Mouse (Mus musculus) heart, postnatal 0 days (tissue): ENCODE data around the gene Plekhm2. TPM values are rescaled to one million over a fixed set of nuclear protein-coding genes. Genes with fewer than 3 reads are reported as not detected.

Source experiments
- ATAC-seq: fragments of 200-750 bp; cut with Nextera tagmentation; 2 replicates; pipeline ENCODE4 v1.8.0; 2017; ENCODE audit warnings: low read depth, moderate number of reproducible peaks, moderate library complexity; ENCODE audit not compliant: insufficient read depth
- DNase-seq: peaks from one replicate; pipeline ENCODE4 v3.0.0-alpha.2; 2016; ENCODE audit warnings: low spot score
- H3K27ac ChIP-seq: fragments of 300-500 bp; sonication (generic); 2 replicates; pipeline ENCODE4 v1.5.1; 2014; ENCODE audit warnings: low read depth, mild to moderate bottlenecking
- H3K27me3 ChIP-seq: fragments of 300-500 bp; sonication (generic); 2 replicates; pipeline ENCODE4 v1.6.1; 2014; ENCODE audit warnings: low read length, mixed read lengths; ENCODE audit not compliant: control insufficient read depth, insufficient read depth
- H3K36me3 ChIP-seq: fragments of 300-500 bp; sonication (generic); replicated peaks from 2 replicates; pipeline ENCODE4 v1.6.1; 2014; ENCODE audit warnings: low read length, mixed read lengths; ENCODE audit not compliant: control insufficient read depth, insufficient read depth
- H3K4me1 ChIP-seq: fragments of 300-500 bp; sonication (generic); 2 replicates; pipeline ENCODE4 v1.6.1; 2014; ENCODE audit warnings: antibody characterized with exemption; ENCODE audit not compliant: control insufficient read depth, insufficient read depth
- H3K4me2 ChIP-seq: fragments of 300-500 bp; sonication (generic); 2 replicates; pipeline ENCODE4 v1.6.1; 2014; ENCODE audit warnings: low read depth, mild to moderate bottlenecking, low read length, moderate library complexity
- H3K4me3 ChIP-seq: fragments of 300-500 bp; sonication (generic); 2 replicates; pipeline ENCODE4 v1.5.1; 2014; ENCODE audit warnings: low read depth, low read length
- H3K9ac ChIP-seq: fragments of 300-500 bp; sonication (generic); replicated peaks from 2 replicates; pipeline ENCODE4 v1.6.1; 2014; ENCODE audit warnings: low read depth, low read length, mixed read lengths
- H3K9me3 ChIP-seq: fragments of 300-500 bp; sonication (generic); replicated peaks from 2 replicates; pipeline ENCODE4 v1.6.1; 2016; ENCODE audit warnings: low read length; ENCODE audit not compliant: control insufficient read depth
- CTCF ChIP-seq: IDR thresholded peaks from 2 replicates; pipeline ENCODE4 v1.5.1; 2016; ENCODE audit warnings: antibody characterized with exemption, control low read depth, low read depth
- EP300 ChIP-seq: IDR thresholded peaks from 2 replicates; pipeline ENCODE4 v1.6.1; 2016; ENCODE audit warnings: antibody characterized with exemption, low read depth
- WGBS: fragments of 180-500 bp; shearing (Covaris S2); extraction: QIAGEN DNeasy Blood & Tissue Kit; methylation state at CpG from one replicate; pipeline ENCODE4 v1.1.7; 2014; 5-methylcytosine and 5-hydroxymethylcytosine counted together
- polyA plus RNA-seq: library from polyadenylated mRNA; unstranded; fragments of >200 nt; fragmentation: Nextera tagmentation; extraction: Ambion mirVana; gene quantifications from 2 replicates; pipeline ENCODE4 v1.2.1, GENCODE M21; 2015
- total RNA-seq: library from RNA; depleted of rRNA; stranded (reverse); fragments of >200 nt; gene quantifications from 2 replicates; pipeline ENCODE4 v1.2.3, GENCODE M21; 2014; ENCODE audit warnings: low replicate concordance

Gene Plekhm2
- total and polyA plus RNA-seq, 2 experiments from 2014 or later, result 7.0 to 43.3 TPM

DNA sequence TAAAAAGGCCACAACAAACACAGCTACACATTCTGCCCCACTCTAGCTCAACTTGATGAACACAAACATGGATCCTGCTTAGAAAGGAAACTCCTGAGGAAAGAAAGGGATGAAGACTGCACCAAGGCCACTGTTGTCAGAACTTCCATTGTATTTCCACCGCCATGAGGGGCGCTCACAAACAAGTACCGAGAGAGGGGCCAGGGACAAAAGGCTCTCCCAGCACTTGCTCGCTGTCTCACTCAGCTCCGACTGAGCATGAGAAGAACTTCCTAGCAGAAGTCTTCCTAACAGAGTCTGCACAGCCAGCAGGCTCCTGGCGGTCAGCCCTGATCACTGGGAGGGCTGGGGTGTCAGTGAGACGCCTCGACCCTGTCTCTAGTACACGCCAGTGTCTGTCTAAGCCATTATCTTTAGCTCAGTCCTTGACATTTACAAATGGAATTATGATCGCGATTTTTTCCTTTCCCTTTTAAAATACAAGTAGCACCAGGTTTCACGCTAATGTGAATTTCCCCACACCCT is 18.1 kb upstream of the Plekhm2 start:
- H3K4me2 ChIP-seq, result no peak overlapping the region
- no peaks in the 10 kb centered on the region for H3K9me3 ChIP-seq
- ATAC-seq, result no peak
- peaks cover 45% of the 10 kb centered on the region for H3K36me3 ChIP-seq
- WGBS, result 52% methylated on average over 12 of the region's 12 CpGs
- no peak overlapping the region for H3K4me3 ChIP-seq
- no peak for TF ChIP-seq EP300
- no peak for TF ChIP-seq CTCF
- DNase-seq, result no peak
- peak overlapping the region; percentile 18 for H3K27ac ChIP-seq
- no peaks in the 10 kb centered on the region for H3K27me3 ChIP-seq
- peaks cover 16% of the 10 kb centered on the region for H3K4me1 ChIP-seq
- H3K9ac ChIP-seq, result no peak overlapping the region

DNA sequence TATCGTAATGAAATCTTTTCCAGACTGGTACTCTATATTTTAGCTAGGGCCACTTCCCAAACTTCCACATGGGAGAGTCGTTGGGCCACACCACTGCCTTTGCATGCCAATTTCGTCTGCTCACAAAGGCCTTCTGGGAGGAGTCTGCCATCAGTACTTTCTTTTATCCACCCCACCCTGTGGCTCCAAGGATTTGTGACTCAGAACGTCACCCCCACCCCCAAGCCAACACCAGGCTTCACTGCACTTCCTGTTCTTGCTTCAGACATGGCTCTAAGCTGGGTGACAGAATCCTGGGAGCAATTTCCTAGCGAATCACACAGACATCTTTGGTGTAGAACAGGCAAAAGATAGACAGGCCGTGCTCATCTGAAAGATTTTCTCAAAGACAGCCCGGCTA is 17.1 kb upstream of the Plekhm2 start:
- H3K27me3 ChIP-seq, result no peaks in the 10 kb centered on the region
- TF ChIP-seq EP300 (no peak), CTCF (no peak)
- WGBS, result 40% methylated on average over 7 of the region's 7 CpGs
- DNase-seq, result no peak
- H3K4me3 ChIP-seq, result no peak overlapping the region
- H3K4me1 ChIP-seq, result peaks cover 16% of the 10 kb centered on the region
- H3K9ac ChIP-seq, result no peak overlapping the region
- ATAC-seq, result peak; percentile 46; the same call in 1 of the 2 replicates
- peaks cover 40% of the 10 kb centered on the region for H3K36me3 ChIP-seq
- H3K27ac ChIP-seq, result no peak overlapping the region
- H3K9me3 ChIP-seq, result no peaks in the 10 kb centered on the region
- no peak overlapping the region for H3K4me2 ChIP-seq

DNA sequence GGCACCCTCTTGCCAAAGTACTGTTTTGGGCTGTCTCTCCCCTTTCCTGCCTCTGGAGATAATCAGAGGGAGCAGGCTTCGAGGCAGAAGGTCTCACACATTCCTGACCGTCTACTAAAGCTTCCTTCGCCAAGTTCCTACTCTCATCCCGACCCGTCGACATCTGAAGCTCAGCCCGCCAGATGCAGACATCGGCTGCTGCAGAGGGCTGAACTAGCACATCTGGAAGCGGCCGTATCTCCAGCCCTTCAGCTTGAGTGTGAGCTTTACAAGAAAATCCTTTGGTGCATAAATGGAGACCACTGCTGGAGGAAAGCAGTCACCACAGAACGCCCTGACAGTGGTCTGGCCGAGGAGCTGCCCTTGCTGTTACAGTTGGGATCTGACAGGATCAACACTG is 16.2 kb upstream of the Plekhm2 start:
- no peak overlapping the region for H3K9ac ChIP-seq
- 25% methylated on average over 12 of the region's 12 CpGs for WGBS
- H3K4me1 ChIP-seq, result peaks cover 21% of the 10 kb centered on the region
- no peak for TF ChIP-seq EP300
- TF ChIP-seq CTCF, result no peak
- peaks cover 31% of the 10 kb centered on the region for H3K36me3 ChIP-seq
- ATAC-seq, result 0 out of 2 replicates have a peak, but pooled peaks have one; percentile 7
- H3K9me3 ChIP-seq, result no peaks in the 10 kb centered on the region
- H3K4me2 ChIP-seq, result no peak overlapping the region
- no peak overlapping the region for H3K4me3 ChIP-seq
- no peaks in the 10 kb centered on the region for H3K27me3 ChIP-seq
- DNase-seq, result no peak
- H3K27ac ChIP-seq, result peak overlapping the region; percentile 28; the same call in 1 of the 2 replicates

DNA sequence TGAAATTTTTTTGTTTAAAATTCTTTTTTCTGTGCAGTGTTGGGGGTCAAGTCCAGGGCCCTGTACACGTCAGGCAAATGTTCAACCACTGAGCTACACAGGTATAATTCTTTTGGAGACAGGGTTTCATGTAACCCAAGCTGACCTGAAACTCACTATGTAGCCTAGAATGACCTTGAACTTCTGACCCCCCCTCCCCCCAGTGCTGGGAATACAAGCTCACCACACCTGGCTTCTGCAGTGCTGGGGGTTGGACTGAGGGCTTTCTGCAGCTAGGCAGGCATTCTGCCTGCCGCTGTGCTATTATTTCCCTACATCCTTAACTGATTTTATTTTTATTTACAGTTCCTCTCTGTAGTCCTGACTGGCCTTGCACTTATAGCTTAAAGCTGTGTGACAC is 14.3 kb upstream of the Plekhm2 start:
- DNase-seq (no peak), ATAC-seq (no peak)
- Histone ChIP-seq H3K27me3 (no peaks in the 10 kb centered on the region), H3K9ac (no peak overlapping the region), H3K4me2 (no peak overlapping the region), H3K4me3 (no peak overlapping the region), H3K4me1 (peaks cover 21% of the 10 kb centered on the region), H3K9me3 (no peaks in the 10 kb centered on the region), H3K36me3 (peaks cover 14% of the 10 kb centered on the region), H3K27ac (no peak overlapping the region)
- WGBS, result 78% methylated on average over 2 of the region's 2 CpGs
- TF ChIP-seq CTCF (no peak), EP300 (no peak)

DNA sequence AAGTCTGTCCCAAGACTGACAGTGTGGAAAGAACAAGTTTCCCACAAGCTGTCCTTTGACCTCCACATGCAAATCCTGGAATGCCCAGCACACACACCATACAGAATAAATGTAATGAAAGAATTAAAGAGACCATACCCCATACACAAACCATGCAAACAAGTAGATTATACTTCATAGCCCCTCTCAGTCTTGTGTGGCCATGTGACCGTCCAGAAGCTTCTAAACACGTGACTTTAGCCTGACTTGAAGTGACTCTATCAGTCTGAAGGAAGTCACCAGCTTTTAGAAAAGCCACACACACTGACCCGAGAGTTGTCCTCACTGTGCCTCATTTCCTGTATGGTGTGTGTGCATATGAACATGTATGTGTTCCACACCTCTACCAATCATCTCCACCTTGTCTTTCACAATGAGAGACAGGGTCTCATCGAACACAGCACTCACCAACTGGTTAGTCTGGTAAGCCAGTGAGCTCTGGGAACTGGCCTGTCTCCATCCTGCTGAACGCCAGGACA is 11.8 kb upstream of the Plekhm2 start:
- Histone ChIP-seq H3K4me1 (0 out of 2 replicates have a peak, but pooled peaks cover 7% of the 10 kb centered on the region), H3K27ac (no peak overlapping the region), H3K9me3 (no peaks in the 10 kb centered on the region), H3K9ac (no peak overlapping the region), H3K27me3 (no peaks in the 10 kb centered on the region), H3K36me3 (0 out of 2 replicates have a peak, but pooled peaks cover 3% of the 10 kb centered on the region), H3K4me3 (no peak overlapping the region), H3K4me2 (no peak overlapping the region)
- ATAC-seq (no peak), DNase-seq (no peak)
- WGBS, result 62% methylated on average over 5 of the region's 5 CpGs
- TF ChIP-seq EP300 (no peak), CTCF (no peak)

DNA sequence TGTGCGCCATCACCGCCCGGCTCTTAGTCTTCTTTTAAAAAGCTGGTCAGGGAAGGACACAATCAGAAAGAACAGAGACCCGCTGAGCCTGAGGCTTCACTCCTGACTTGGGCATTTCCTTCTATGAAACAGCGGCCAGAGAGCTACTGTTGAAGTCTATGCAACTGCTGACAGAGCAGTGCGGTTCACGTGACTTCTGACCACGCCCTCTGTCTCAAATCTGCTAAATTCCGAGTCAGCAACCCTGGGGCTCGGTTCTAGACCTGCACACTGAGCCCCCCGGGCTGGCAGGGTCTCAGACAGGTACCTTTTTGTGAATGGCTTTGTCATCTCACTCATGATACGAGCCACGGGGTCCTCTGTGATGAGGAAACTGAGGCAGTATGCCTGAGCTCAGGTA is 7.6 kb upstream of the Plekhm2 start:
- H3K4me2 ChIP-seq, result no peak overlapping the region
- no peak overlapping the region for H3K4me3 ChIP-seq
- H3K9ac ChIP-seq, result no peak overlapping the region
- no peak for ATAC-seq
- no peak overlapping the region for H3K27ac ChIP-seq
- H3K4me1 ChIP-seq, result 0 out of 2 replicates have a peak, but pooled peaks cover 5% of the 10 kb centered on the region
- 75% methylated on average over 13 of the region's 13 CpGs for WGBS
- H3K36me3 ChIP-seq, result no peaks in the 10 kb centered on the region
- no peak for DNase-seq
- no peaks in the 10 kb centered on the region for H3K9me3 ChIP-seq
- TF ChIP-seq CTCF (no peak), EP300 (no peak)
- no peaks in the 10 kb centered on the region for H3K27me3 ChIP-seq
